Mouse (Mus musculus) liver, embryonic 14.5 days (tissue): ENCODE measurements around the gene Fbxl2.

ENCODE experiments used
- CTCF ChIP-seq: IDR thresholded peaks from 2 replicates; pipeline ENCODE4 v1.5.1; 2016; ENCODE audit warnings: antibody characterized with exemption, low read depth, control low read depth
- EP300 ChIP-seq: IDR thresholded peaks from 2 replicates; pipeline ENCODE4 v1.6.1; 2016; ENCODE audit warnings: antibody characterized with exemption, low read depth

GRCm38 (mm10) chr9:114042490-114042889, 3.5 kb downstream of the Fbxl2 start:
- TF ChIP-seq EP300 (no peak), CTCF (no peak)
